Mouse (Mus musculus): ENCODE results near the gene Zfp62. TPM values are rescaled to one million over a fixed set of nuclear protein-coding genes. Genes with fewer than 3 reads are reported as not detected.
"Not testable (repeated sequence)": the region's sequence is repeated elsewhere in the genome, so short reads cannot be mapped to it uniquely, and the experiment has no call there.

The Zfp62 gene
- 33.9 and 36.8 TPM in 2 replicates for polyA plus RNA-seq (2014; fragmentation: Nextera tagmentation; extraction: Ambion mirVana)

- Histone ChIP-seq H3K9ac (ENCODE audit: low read depth, low read length) (peak within 1 kb of the TSS; percentile 99), H3K9me3 (replicated peaks; ENCODE audit: control insufficient read depth, low read length) (no peaks in the 10 kb centered on the region), H3K4me2 (peak within 1 kb of the TSS; percentile 80), H3K4me3 (ENCODE audit: low read depth, low read length) (peak within 1 kb of the TSS; percentile 94), H3K4me1 (ENCODE audit: control insufficient read depth, insufficient read depth, low read length) (peaks cover 12% of the 10 kb centered on the region), H3K27ac (ENCODE audit: low read depth, low read length) (peak within 1 kb of the TSS; percentile 100), H3K27me3 (ENCODE audit: control insufficient read depth, insufficient read depth, low read length) (no peaks in the 10 kb centered on the region), H3K36me3 (ENCODE audit: control insufficient read depth, insufficient read depth, low read length) (peaks cover 2% of the 10 kb centered on the region; the same call in 1 of the 2 replicates)
- under 1% methylated on average over 47 of the region's 47 CpGs for WGBS (ENCODE audit: insufficient replicate concordance)
- ATAC-seq (replicated peaks; ENCODE audit: insufficient number of reproducible peaks, low FRiP score, low TSS enrichment) = peak; percentile 90
Measured at GRCm38 (mm10) chr11:49203129-49203768, at the start of gene Zfp62. Gene Zfp62, plus strand, starts transcription at chr11:49203292.

GRCm38 (mm10) chr11:49154077-49154476 lies 49.0 kb upstream of the Zfp62 start, which contains the start of gene Olfr1394:
Gene Olfr1394, plus strand, starts transcription at chr11:49154377.
- H3K4me3 ChIP-seq (ENCODE audit: low read depth, low read length) = no peak within 1 kb of the TSS
- no peaks in the 10 kb centered on the region for H3K9me3 ChIP-seq (replicated peaks; ENCODE audit: control insufficient read depth, low read length)
- H3K36me3 ChIP-seq (ENCODE audit: control insufficient read depth, insufficient read depth, low read length) = no peaks in the 10 kb centered on the region
- H3K9ac ChIP-seq (ENCODE audit: low read depth, low read length) = no peak within 1 kb of the TSS
- WGBS (ENCODE audit: insufficient replicate concordance) = 63% methylated on average over 1 of the region's 1 CpGs
- H3K27ac ChIP-seq (ENCODE audit: low read depth, low read length) = no peak within 1 kb of the TSS
- no peak within 1 kb of the TSS for H3K4me2 ChIP-seq
- no peaks in the 10 kb centered on the region for H3K27me3 ChIP-seq (ENCODE audit: control insufficient read depth, insufficient read depth, low read length)
- H3K4me1 ChIP-seq (ENCODE audit: control insufficient read depth, insufficient read depth, low read length) = no peaks in the 10 kb centered on the region
- ATAC-seq (replicated peaks; ENCODE audit: insufficient number of reproducible peaks, low FRiP score, low TSS enrichment) = no peak

GRCm38 (mm10) chr11:49156821-49157814 lies 46.0 kb upstream of the Zfp62 start:
- no peak overlapping the region for H3K4me2 ChIP-seq
- H3K36me3 ChIP-seq (ENCODE audit: control insufficient read depth, insufficient read depth, low read length) = no peaks in the 10 kb centered on the region
- H3K9me3 ChIP-seq (replicated peaks; ENCODE audit: control insufficient read depth, low read length) = no peaks in the 10 kb centered on the region
- H3K27me3 ChIP-seq (ENCODE audit: control insufficient read depth, insufficient read depth, low read length) = no peaks in the 10 kb centered on the region
- H3K4me3 ChIP-seq (ENCODE audit: low read depth, low read length) = no peak overlapping the region
- WGBS (ENCODE audit: insufficient replicate concordance) = 80% methylated on average over 2 of the region's 2 CpGs
- no peak for ATAC-seq (replicated peaks; ENCODE audit: insufficient number of reproducible peaks, low FRiP score, low TSS enrichment)
- no peak overlapping the region for H3K27ac ChIP-seq (ENCODE audit: low read depth, low read length)
- H3K4me1 ChIP-seq (ENCODE audit: control insufficient read depth, insufficient read depth, low read length) = no peaks in the 10 kb centered on the region
- H3K9ac ChIP-seq (ENCODE audit: low read depth, low read length) = no peak overlapping the region

GRCm38 (mm10) chr11:49168839-49169611 lies 34.1 kb upstream of the Zfp62 start:
- ATAC-seq (replicated peaks; ENCODE audit: insufficient number of reproducible peaks, low FRiP score, low TSS enrichment) = no peak

GRCm38 (mm10) chr11:49170576-49170975 lies 32.5 kb upstream of the Zfp62 start:
- Histone ChIP-seq H3K9me3 (replicated peaks; ENCODE audit: control insufficient read depth, low read length) (no peaks in the 10 kb centered on the region), H3K9ac (ENCODE audit: low read depth, low read length) (no peak overlapping the region), H3K27ac (ENCODE audit: low read depth, low read length) (no peak overlapping the region), H3K4me1 (ENCODE audit: control insufficient read depth, insufficient read depth, low read length) (0 out of 2 replicates have a peak, but pooled peaks cover 6% of the 10 kb centered on the region), H3K4me3 (ENCODE audit: low read depth, low read length) (no peak overlapping the region), H3K36me3 (ENCODE audit: control insufficient read depth, insufficient read depth, low read length) (no peaks in the 10 kb centered on the region), H3K27me3 (ENCODE audit: control insufficient read depth, insufficient read depth, low read length) (peaks cover 22% of the 10 kb centered on the region), H3K4me2 (no peak overlapping the region)
- ATAC-seq (replicated peaks; ENCODE audit: insufficient number of reproducible peaks, low FRiP score, low TSS enrichment) = no peak
- 83% methylated on average over 4 of the region's 4 CpGs for WGBS (ENCODE audit: insufficient replicate concordance)

More at GRCm38 (mm10) chr11:49168839-49169611, 34.1 kb upstream of the Zfp62 start:
- H3K9me3 ChIP-seq (replicated peaks; ENCODE audit: control insufficient read depth, low read length) = no peaks in the 10 kb centered on the region
- H3K9ac ChIP-seq (ENCODE audit: low read depth, low read length) = peak overlapping the region; percentile 23; the same call in 1 of the 2 replicates
- no peaks in the 10 kb centered on the region for H3K36me3 ChIP-seq (ENCODE audit: control insufficient read depth, insufficient read depth, low read length)
- 0 out of 2 replicates have a peak, but pooled peaks cover 6% of the 10 kb centered on the region for H3K4me1 ChIP-seq (ENCODE audit: control insufficient read depth, insufficient read depth, low read length)
- H3K27me3 ChIP-seq (ENCODE audit: control insufficient read depth, insufficient read depth, low read length) = peaks cover 22% of the 10 kb centered on the region
- WGBS (ENCODE audit: insufficient replicate concordance) = 6% methylated on average over 49 of the region's 50 CpGs
- H3K4me2 ChIP-seq = peak overlapping the region; percentile 67
- H3K27ac ChIP-seq (ENCODE audit: low read depth, low read length) = no peak overlapping the region
- peak overlapping the region; percentile 38 for H3K4me3 ChIP-seq (ENCODE audit: low read depth, low read length)

- H3K27me3 ChIP-seq (ENCODE audit: control insufficient read depth, insufficient read depth, low read length) = peaks cover 2% of the 10 kb centered on the region; the same call in 1 of the 2 replicates
- H3K9ac ChIP-seq (ENCODE audit: low read depth, low read length) = no peak overlapping the region
- H3K4me3 ChIP-seq (ENCODE audit: low read depth, low read length) = no peak overlapping the region
- WGBS (ENCODE audit: insufficient replicate concordance) = 76% methylated on average over 8 of the region's 8 CpGs
- H3K36me3 ChIP-seq (ENCODE audit: control insufficient read depth, insufficient read depth, low read length) = no peaks in the 10 kb centered on the region
- H3K27ac ChIP-seq (ENCODE audit: low read depth, low read length) = no peak overlapping the region
- ATAC-seq (replicated peaks; ENCODE audit: insufficient number of reproducible peaks, low FRiP score, low TSS enrichment) = no peak
- no peaks in the 10 kb centered on the region for H3K9me3 ChIP-seq (replicated peaks; ENCODE audit: control insufficient read depth, low read length)
- no peak overlapping the region for H3K4me2 ChIP-seq
- H3K4me1 ChIP-seq (ENCODE audit: control insufficient read depth, insufficient read depth, low read length) = no peaks in the 10 kb centered on the region
Measured at GRCm38 (mm10) chr11:49175345-49175744, 27.7 kb upstream of the Zfp62 start.

GRCm38 (mm10) chr11:49176047-49176779 lies 26.9 kb upstream of the Zfp62 start:
- WGBS (ENCODE audit: insufficient replicate concordance) = 80% methylated on average over 4 of the region's 4 CpGs
- not testable (repeated sequence) for H3K36me3 ChIP-seq (ENCODE audit: control insufficient read depth, insufficient read depth, low read length); H3K4me3 ChIP-seq (ENCODE audit: low read depth, low read length); H3K4me2 ChIP-seq; H3K9me3 ChIP-seq (replicated peaks; ENCODE audit: control insufficient read depth, low read length); ATAC-seq (replicated peaks; ENCODE audit: insufficient number of reproducible peaks, low FRiP score, low TSS enrichment); H3K27me3 ChIP-seq (ENCODE audit: control insufficient read depth, insufficient read depth, low read length); H3K4me1 ChIP-seq (ENCODE audit: control insufficient read depth, insufficient read depth, low read length); H3K9ac ChIP-seq (ENCODE audit: low read depth, low read length); H3K27ac ChIP-seq (ENCODE audit: low read depth, low read length)
